Mouse (Mus musculus) embryonic facial prominence, embryonic 13.5 days (tissue): ENCODE measurements around the gene Macf1. TPM values are rescaled to one million over a fixed set of nuclear protein-coding genes. Genes with fewer than 3 reads are reported as not detected.
A peak's percentile ranks its signal among the peaks of the same experiment; 100 is the strongest.

Experiments
- ATAC-seq: fragments of 200-750 bp; cut with Nextera tagmentation; 2 replicates; pipeline ENCODE4 v1.8.0; 2017; ENCODE audit warnings: low read depth; ENCODE audit not compliant: insufficient number of reproducible peaks, insufficient read depth, low FRiP score, low TSS enrichment
- H3K27ac ChIP-seq: fragments of 300-500 bp; sonication (generic); 2 replicates; pipeline ENCODE4 v1.5.1; 2015; ENCODE audit warnings: moderate library complexity, mild to moderate bottlenecking, inconsistent platforms
- H3K27me3 ChIP-seq: fragments of 300-500 bp; sonication (generic); 2 replicates; pipeline ENCODE4 v1.6.1; 2015; ENCODE audit warnings: mild to moderate bottlenecking, inconsistent platforms
- H3K36me3 ChIP-seq: fragments of 300-500 bp; sonication (generic); 2 replicates; pipeline ENCODE4 v1.6.1; 2015; ENCODE audit warnings: mild to moderate bottlenecking, inconsistent platforms
- H3K4me1 ChIP-seq: fragments of 300-500 bp; sonication (generic); 2 replicates; pipeline ENCODE4 v1.6.1; 2015; ENCODE audit warnings: inconsistent platforms
- H3K4me2 ChIP-seq: fragments of 300-500 bp; sonication (generic); 2 replicates; pipeline ENCODE4 v1.6.1; 2015; ENCODE audit warnings: moderate library complexity, mild to moderate bottlenecking, inconsistent platforms
- H3K4me3 ChIP-seq: fragments of 300-500 bp; sonication (generic); 2 replicates; pipeline ENCODE4 v1.5.1; 2015; ENCODE audit warnings: mild to moderate bottlenecking, inconsistent platforms
- H3K9ac ChIP-seq: fragments of 300-500 bp; sonication (generic); 2 replicates; pipeline ENCODE4 v1.6.1; 2015; ENCODE audit warnings: mild to moderate bottlenecking, inconsistent platforms
- H3K9me3 ChIP-seq: fragments of 300-500 bp; sonication (generic); 2 replicates; pipeline ENCODE4 v1.6.1; 2016; ENCODE audit warnings: inconsistent platforms
- WGBS: fragments of 180-500 bp; shearing (Covaris S2); methylation state at CpG from one replicate; pipeline ENCODE4 v1.1.7; 2015; ENCODE audit warnings: mixed read lengths; 5-methylcytosine and 5-hydroxymethylcytosine counted together
- polyA plus RNA-seq: library from polyadenylated mRNA; unstranded; fragments of >200 nt; fragmentation: Nextera tagmentation; extraction: Ambion mirVana; gene quantifications from 2 replicates; pipeline ENCODE4 v1.2.1, GENCODE M21; 2015

Macf1 gene
- polyA plus RNA-seq, 1 experiment from 2014 or later: 46.3 TPM

- H3K4me3 ChIP-seq: no peak overlapping the region
- no peak for ATAC-seq
- peaks cover 25% of the 10 kb centered on the region for H3K4me1 ChIP-seq
- no peaks in the 10 kb centered on the region for H3K9me3 ChIP-seq
- no peak overlapping the region for H3K9ac ChIP-seq
- no peak overlapping the region for H3K27ac ChIP-seq
- H3K4me2 ChIP-seq: no peak overlapping the region
- WGBS: 87% methylated on average over 1 of the region's 1 CpGs
- H3K27me3 ChIP-seq: no peaks in the 10 kb centered on the region
- 0 out of 2 replicates have a peak, but pooled peaks cover 2% of the 10 kb centered on the region for H3K36me3 ChIP-seq
Measured at GRCm38 (mm10) chr4:123611940-123612339, 72.2 kb downstream of the Macf1 start.

DNA sequence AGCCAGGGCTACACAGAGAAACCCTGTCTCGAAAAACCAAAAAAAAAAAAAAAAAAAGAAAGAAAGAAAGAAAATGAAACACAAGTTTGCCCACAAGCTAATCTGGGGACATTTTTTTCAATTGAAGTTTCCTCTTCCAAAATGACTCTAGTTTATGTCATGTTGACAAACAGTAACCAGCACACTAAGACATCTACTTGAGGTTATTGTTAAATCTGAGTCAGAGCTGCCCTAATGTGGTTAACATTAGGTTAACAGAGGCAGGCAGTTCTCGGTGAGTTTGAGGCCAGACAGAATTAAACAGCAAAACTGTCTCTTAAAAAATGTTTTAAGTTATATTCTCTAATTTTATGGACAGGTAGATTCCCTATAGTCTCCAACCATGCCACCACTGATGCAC is 72.9 kb downstream of the Macf1 start:
- 0 out of 2 replicates have a peak, but pooled peaks cover 2% of the 10 kb centered on the region for H3K36me3 ChIP-seq
- ATAC-seq: no peak

DNA sequence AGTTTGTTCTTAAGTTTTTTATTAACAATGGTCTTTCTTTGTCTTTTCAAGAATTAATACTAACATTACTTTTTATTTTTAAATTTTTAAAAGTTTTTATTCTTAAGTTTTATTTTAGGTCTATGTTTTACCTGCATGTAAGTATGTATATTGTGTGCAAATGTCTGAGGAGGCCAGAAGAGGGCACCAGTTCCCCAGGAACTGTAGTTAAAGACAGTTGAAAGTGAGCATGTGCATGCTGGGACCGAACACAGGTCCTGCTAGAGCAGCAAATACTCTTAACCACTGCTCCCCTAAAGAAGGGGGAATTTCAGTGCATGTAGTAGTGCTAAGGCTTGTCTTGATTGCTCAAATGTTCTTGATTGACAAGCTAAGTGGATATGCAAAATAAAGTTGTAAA is 77.0 kb downstream of the Macf1 start:
- no peak for ATAC-seq
- H3K27me3 ChIP-seq: no peaks in the 10 kb centered on the region
- 0 out of 2 replicates have a peak, but pooled peaks cover 2% of the 10 kb centered on the region for H3K36me3 ChIP-seq
- no peak overlapping the region for H3K9ac ChIP-seq
- no peak overlapping the region for H3K4me2 ChIP-seq
- 0 out of 2 replicates have a peak, but pooled peaks cover 4% of the 10 kb centered on the region for H3K4me1 ChIP-seq
- no peak overlapping the region for H3K27ac ChIP-seq
- H3K9me3 ChIP-seq: no peaks in the 10 kb centered on the region
- WGBS: 95% methylated on average over 1 of the region's 1 CpGs
- H3K4me3 ChIP-seq: no peak overlapping the region

More for the DNA sequence above, 72.9 kb downstream of the Macf1 start:
- Histone ChIP-seq H3K27ac (no peak overlapping the region), H3K4me2 (no peak overlapping the region), H3K4me1 (peaks cover 19% of the 10 kb centered on the region), H3K9me3 (no peaks in the 10 kb centered on the region), H3K27me3 (no peaks in the 10 kb centered on the region), H3K4me3 (no peak overlapping the region), H3K9ac (no peak overlapping the region)
- WGBS: 64% methylated on average over 2 of the region's 2 CpGs

DNA sequence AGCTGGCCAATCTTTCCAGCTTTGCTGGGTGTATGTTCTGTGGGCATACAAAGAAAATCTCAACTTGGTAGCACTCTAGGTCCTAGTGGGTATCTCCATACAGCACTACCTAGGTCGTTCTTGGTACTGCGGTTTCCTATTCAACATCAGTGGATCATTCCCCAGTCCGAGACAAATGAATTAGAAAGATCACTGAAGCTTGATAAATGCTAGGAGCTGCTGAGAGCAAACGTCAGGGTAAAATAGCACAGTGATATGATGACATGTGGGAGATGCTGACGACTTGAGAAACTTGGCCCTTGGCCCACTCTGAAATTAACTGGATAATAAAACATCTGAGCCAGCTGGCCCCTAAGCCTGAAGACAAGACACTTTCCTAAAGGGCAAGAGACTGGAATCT is 78.2 kb downstream of the Macf1 start:
- Histone ChIP-seq H3K27ac (no peak overlapping the region), H3K4me2 (no peak overlapping the region), H3K27me3 (no peaks in the 10 kb centered on the region), H3K9me3 (no peaks in the 10 kb centered on the region), H3K9ac (no peak overlapping the region), H3K36me3 (0 out of 2 replicates have a peak, but pooled peaks cover 2% of the 10 kb centered on the region), H3K4me1 (0 out of 2 replicates have a peak, but pooled peaks cover 4% of the 10 kb centered on the region), H3K4me3 (no peak overlapping the region)
- 59% methylated on average over 5 of the region's 5 CpGs for WGBS
- no peak for ATAC-seq

DNA sequence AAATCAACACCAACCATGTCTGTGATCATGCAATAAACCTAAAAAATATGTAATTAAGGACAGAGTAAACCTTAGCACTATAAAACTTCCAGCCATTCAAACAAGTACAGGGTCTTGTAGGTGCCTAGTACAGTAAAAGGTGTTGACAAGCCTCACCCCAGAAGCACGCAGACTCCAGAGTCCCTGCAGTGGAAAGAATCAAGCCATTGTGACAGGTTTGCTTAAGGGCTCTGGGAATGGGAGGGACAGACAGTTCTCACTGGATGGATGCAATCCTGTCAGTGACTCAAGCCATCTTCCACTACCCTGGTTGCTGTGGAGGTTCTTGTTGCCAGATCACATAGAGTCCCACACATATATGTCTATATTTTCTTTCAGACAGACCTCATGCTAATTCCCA is 78.9 kb downstream of the Macf1 start:
- no peak overlapping the region for H3K9ac ChIP-seq
- WGBS: 46% methylated on average over 1 of the region's 1 CpGs
- ATAC-seq: no peak
- H3K36me3 ChIP-seq: 0 out of 2 replicates have a peak, but pooled peaks cover 2% of the 10 kb centered on the region
- no peaks in the 10 kb centered on the region for H3K9me3 ChIP-seq
- H3K4me1 ChIP-seq: 0 out of 2 replicates have a peak, but pooled peaks cover 4% of the 10 kb centered on the region
- no peak overlapping the region for H3K27ac ChIP-seq
- H3K27me3 ChIP-seq: no peaks in the 10 kb centered on the region
- H3K4me2 ChIP-seq: no peak overlapping the region
- no peak overlapping the region for H3K4me3 ChIP-seq

- Histone ChIP-seq H3K4me3 (no peak overlapping the region), H3K27ac (no peak overlapping the region), H3K36me3 (no peaks in the 10 kb centered on the region), H3K27me3 (no peaks in the 10 kb centered on the region), H3K4me2 (no peak overlapping the region), H3K9ac (no peak overlapping the region), H3K9me3 (no peaks in the 10 kb centered on the region), H3K4me1 (peaks cover 8% of the 10 kb centered on the region; the same call in 1 of the 2 replicates)
- WGBS: 90% methylated on average over 2 of the region's 2 CpGs
- no peak for ATAC-seq
Measured at GRCm38 (mm10) chr4:123602700-123603261, 81.4 kb downstream of the Macf1 start.

DNA sequence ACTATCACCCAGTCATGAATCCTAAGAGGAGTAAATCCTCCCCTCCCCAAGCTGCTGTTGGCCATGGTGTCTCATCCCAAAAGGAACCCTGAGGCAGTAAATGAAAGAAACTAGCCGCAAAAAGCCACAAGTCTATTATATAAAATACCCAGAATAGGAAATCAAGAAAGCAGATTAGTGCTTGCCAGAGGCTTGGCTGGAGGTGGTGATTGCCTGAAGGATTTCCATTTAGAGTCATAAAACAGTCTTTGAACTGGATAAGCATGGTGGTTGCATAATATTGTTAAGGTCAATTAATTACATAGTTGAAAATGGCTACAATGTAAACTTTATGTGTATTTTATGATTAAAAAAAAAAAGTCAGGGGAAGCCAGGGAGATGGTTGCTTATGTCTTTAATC is 83.1 kb downstream of the Macf1 start:
- peaks cover 7% of the 10 kb centered on the region; the same call in 1 of the 2 replicates for H3K4me1 ChIP-seq
- H3K4me3 ChIP-seq: no peak overlapping the region
- 76% methylated on average over 1 of the region's 1 CpGs for WGBS
- no peak overlapping the region for H3K4me2 ChIP-seq
- no peaks in the 10 kb centered on the region for H3K36me3 ChIP-seq
- no peaks in the 10 kb centered on the region for H3K9me3 ChIP-seq
- no peak for ATAC-seq
- no peaks in the 10 kb centered on the region for H3K27me3 ChIP-seq
- no peak overlapping the region for H3K27ac ChIP-seq
- H3K9ac ChIP-seq: no peak overlapping the region

DNA sequence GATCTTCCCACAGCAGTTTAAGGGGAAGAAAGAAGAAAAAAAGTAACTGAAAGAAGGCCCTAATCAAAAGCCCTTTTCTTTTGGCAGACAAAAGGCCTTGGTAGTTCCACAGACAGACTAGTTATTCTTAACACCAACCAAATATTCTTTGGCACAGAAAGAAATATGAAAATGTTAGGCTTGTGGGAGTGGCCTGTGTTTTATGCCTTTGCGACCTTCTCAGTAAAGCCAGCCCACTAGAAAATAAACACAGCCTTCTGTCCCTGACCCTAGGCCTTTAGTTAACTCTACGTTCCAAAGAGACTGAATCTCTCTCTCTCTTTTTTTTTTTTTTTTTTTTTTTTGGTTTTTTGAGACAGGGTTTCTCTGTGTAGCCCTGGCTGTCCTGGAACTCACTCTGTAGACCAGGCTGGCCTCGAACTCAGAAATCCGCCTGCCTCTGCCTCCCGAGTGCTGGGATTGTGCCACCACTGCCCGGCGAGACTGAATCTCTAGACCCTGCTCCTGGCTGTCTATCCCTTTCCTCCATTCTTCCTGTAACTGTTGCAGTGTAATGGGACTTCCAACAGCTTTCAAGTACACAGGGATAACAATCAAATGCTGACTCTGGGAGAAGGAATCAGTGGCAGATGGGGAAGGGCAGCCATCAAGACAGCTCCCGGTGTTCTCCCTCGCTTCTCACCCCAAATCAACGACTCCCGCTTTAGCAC is 85.5 kb downstream of the Macf1 start:
- no peaks in the 10 kb centered on the region for H3K27me3 ChIP-seq
- 90% methylated on average over 11 of the region's 11 CpGs for WGBS
- peaks cover 20% of the 10 kb centered on the region for H3K4me1 ChIP-seq
- no peak overlapping the region for H3K9ac ChIP-seq
- no peak overlapping the region for H3K4me3 ChIP-seq
- no peak for ATAC-seq
- H3K27ac ChIP-seq: no peak overlapping the region
- no peak overlapping the region for H3K4me2 ChIP-seq
- H3K9me3 ChIP-seq: no peaks in the 10 kb centered on the region
- no peaks in the 10 kb centered on the region for H3K36me3 ChIP-seq

DNA sequence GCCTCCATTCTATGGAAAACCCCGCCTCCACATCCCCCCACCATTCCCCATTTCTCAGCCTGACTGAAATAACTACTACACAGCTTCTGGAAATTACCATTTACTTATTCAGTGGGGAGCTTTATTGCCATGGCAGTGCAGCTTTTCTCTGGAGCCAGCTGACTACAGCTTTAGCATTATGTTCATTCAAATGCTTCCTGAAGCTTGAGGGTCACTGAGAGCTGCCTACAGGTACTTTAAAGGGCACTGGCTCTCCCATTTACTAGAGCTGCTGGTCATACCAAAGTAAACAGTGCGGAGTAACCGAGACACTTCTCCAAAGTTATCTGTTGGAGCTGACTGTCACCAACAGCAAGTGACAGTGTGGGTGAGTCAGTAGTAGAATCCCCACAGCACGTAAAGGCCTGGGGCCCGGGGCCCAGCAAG is 89.8 kb downstream of the Macf1 start:
- Histone ChIP-seq H3K4me3 (no peak overlapping the region), H3K36me3 (no peaks in the 10 kb centered on the region), H3K4me1 (peaks cover 46% of the 10 kb centered on the region), H3K4me2 (no peak overlapping the region), H3K27ac (no peak overlapping the region), H3K9me3 (no peaks in the 10 kb centered on the region), H3K27me3 (no peaks in the 10 kb centered on the region), H3K9ac (no peak overlapping the region)
- WGBS: 79% methylated on average over 5 of the region's 5 CpGs
- no peak for ATAC-seq

DNA sequence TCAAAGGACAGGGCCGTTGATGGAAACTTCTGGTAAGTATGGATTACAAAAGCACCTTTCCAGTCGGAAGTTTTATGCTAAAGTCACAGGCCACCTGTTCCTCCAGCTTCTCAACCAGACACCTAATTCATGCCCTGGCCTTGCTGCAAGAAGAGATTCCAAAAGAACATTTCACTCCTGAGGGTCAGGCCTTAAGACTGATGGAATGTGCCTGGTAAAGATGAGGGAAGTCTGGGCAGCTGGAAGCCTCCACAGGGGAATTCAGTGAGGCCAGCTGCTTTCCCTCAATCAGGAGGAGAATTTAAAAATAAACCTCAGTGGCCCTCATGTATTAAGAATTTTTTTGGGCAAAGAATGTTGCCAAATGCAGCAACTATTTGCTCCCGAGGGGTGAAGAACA is 90.5 kb downstream of the Macf1 start:
- H3K27me3 ChIP-seq: no peaks in the 10 kb centered on the region
- no peak overlapping the region for H3K4me2 ChIP-seq
- no peak for ATAC-seq
- H3K27ac ChIP-seq: peak overlapping the region; percentile 28
- H3K36me3 ChIP-seq: no peaks in the 10 kb centered on the region
- peaks cover 53% of the 10 kb centered on the region for H3K4me1 ChIP-seq
- H3K9me3 ChIP-seq: no peaks in the 10 kb centered on the region
- H3K4me3 ChIP-seq: no peak overlapping the region
- 40% methylated on average over 3 of the region's 3 CpGs for WGBS
- no peak overlapping the region for H3K9ac ChIP-seq

- H3K4me3 ChIP-seq: no peak overlapping the region
- ATAC-seq: no peak
- no peak overlapping the region for H3K9ac ChIP-seq
- H3K27me3 ChIP-seq: no peaks in the 10 kb centered on the region
- no peaks in the 10 kb centered on the region for H3K36me3 ChIP-seq
- H3K4me2 ChIP-seq: no peak overlapping the region
- no peak overlapping the region for H3K27ac ChIP-seq
- H3K9me3 ChIP-seq: no peaks in the 10 kb centered on the region
- 74% methylated on average over 5 of the region's 5 CpGs for WGBS
- peaks cover 52% of the 10 kb centered on the region for H3K4me1 ChIP-seq
Measured at GRCm38 (mm10) chr4:123592046-123592445, 92.1 kb downstream of the Macf1 start.

DNA sequence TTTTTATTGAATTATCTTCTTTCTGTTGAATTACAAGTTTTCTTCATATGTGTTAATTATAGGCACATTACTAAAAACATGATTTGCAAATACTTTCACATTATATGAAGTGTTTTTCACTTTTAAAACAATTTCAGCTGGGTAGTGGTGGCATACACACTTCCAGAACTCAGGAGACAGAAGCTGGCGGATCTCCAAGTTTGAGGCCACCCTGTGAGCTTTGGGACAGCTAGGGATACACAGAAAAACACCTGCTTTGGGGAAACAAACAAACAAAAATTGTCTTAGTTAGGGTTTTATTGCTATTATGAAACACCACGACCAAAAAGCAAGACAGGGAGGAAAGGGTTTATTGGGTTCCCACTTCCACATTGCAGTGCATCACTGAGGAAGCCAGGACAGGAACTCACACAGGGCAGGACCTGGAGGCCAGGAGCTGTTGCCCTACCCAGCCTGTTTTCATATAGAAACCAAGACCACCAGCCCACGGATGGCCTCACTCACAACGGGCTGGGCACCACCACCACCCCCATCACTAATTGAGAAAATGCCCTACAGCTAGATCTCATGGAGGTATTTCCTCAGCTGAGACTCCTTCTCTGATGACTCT is 93.0 kb downstream of the Macf1 start:
- Histone ChIP-seq H3K36me3 (no peaks in the 10 kb centered on the region), H3K4me2 (no peak overlapping the region), H3K9ac (no peak overlapping the region), H3K27me3 (no peaks in the 10 kb centered on the region), H3K4me1 (peaks cover 52% of the 10 kb centered on the region), H3K4me3 (no peak overlapping the region), H3K9me3 (no peaks in the 10 kb centered on the region), H3K27ac (no peak overlapping the region)
- WGBS: 48% methylated on average over 4 of the region's 4 CpGs
- no peak for ATAC-seq
